Mouse (Mus musculus): ENCODE results near the gene Tfpi2.

- no peak for TF ChIP-seq CTCF (IDR thresholded peaks at IDR 0.05; ENCODE audit: borderline replicate concordance, insufficient read depth, low read depth, low read length)
- no peak for TF ChIP-seq POLR2A (IDR thresholded peaks at IDR 0.05; ENCODE audit: borderline replicate concordance, insufficient read depth, low read length)
Observed at GRCm38 (mm10) chr6:3936140-3936714, 52.5 kb downstream of the Tfpi2 start.
